In the genomic region with DNA sequence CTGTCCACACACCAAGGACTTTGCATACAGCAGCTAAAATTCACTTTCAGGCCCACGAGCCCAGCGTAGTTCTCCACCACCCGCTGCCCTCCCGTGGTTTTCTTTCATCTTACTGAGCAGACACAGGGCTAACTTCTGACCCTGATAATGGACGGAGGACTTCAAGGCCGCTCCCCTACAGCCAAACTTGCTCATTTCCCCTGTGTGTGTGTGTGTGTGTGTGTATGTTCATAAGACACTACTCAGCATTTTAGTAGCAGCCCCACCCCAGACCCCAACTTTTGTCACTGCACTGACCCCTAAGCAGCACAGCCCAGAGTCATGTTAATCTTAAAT, we compare ENCODE assay signal across 9 mouse cellular contexts. TPM values are rescaled to one million over a fixed set of nuclear protein-coding genes. Genes with fewer than 3 reads are reported as not detected.
A peak's percentile ranks its signal among the peaks of the same experiment; 100 is the strongest.
DNase-seq lines count a peak whose midpoint lies in the region; ATAC-seq lines count a peak whose summit lies in the region.
"Had no signal": no experiment of that assay in that cellular context is flagged by ENCODE, and none has a peak within 500 bp of the region (broad histone marks: within the 10 kb centered on the region; RNA-seq: fewer than 3 reads in every experiment).

A gene (minus strand): TSS at position 171 of the 336 bp plus-strand sequence.

- peak within 1 kb of the TSS; percentile 79 for H3K4me2 ChIP-seq in midbrain, embryonic 16.5 days (ENCODE audit: low read length)

- WGBS in midbrain, embryonic 16.5 days = 3% methylated on average over 6 of the region's 6 CpGs

- peak within 1 kb of the TSS; percentile 86 for H3K27ac ChIP-seq in midbrain, embryonic 16.5 days (ENCODE audit: low read length)

- H3K36me3 ChIP-seq in midbrain, embryonic 16.5 days (ENCODE audit: control insufficient read depth, insufficient read depth, low read length) = no peaks in the 10 kb centered on the region

- no peaks in the 10 kb centered on the region for H3K9me3 ChIP-seq in midbrain, embryonic 16.5 days (replicated peaks; ENCODE audit: control insufficient read depth, low read length, poor library complexity, severe bottlenecking)

- H3K4me3 ChIP-seq in midbrain, embryonic 16.5 days (ENCODE audit: low read depth, low read length) = peak within 1 kb of the TSS; percentile 92

- no peaks in the 10 kb centered on the region for H3K27me3 ChIP-seq in midbrain, embryonic 16.5 days (ENCODE audit: control insufficient read depth, insufficient read depth, low read depth, low read length)

- no peak for DNase-seq in frontal cortex, postnatal 25 days (ENCODE audit: low spot score in 2 of 2)
- peak; percentile 53 for DNase-seq in retina, embryonic 14.5 days (ENCODE audit: low spot score)
- no peak for DNase-seq in retina, postnatal 1 day
- DNase-seq in layer of hippocampus, postnatal 36 days = no peak
- no peak for DNase-seq in urinary bladder, postnatal 25 days (ENCODE audit: low spot score)
- no peak for DNase-seq in right cerebral cortex, adult 18-20 months

- peak within 1 kb of the TSS; percentile 91 for H3K9ac ChIP-seq in midbrain, embryonic 16.5 days (ENCODE audit: low read depth, low read length)

- 0 out of 2 replicates have a peak, but pooled peaks have one; percentile 8 for ATAC-seq in frontal cortex, adult (ENCODE audit: low TSS enrichment)
- peak; percentile 26 for ATAC-seq in midbrain, embryonic 16.5 days

- peaks cover 3% of the 10 kb centered on the region; the same call in 1 of the 2 replicates for H3K4me1 ChIP-seq in midbrain, embryonic 16.5 days (ENCODE audit: control insufficient read depth, insufficient read depth, low read length)

RNA-seq across cellular contexts. Expression of the gene that starts here (rescaled TPM):
- total RNA-seq in layer of hippocampus, postnatal 36 days (2021) = 10 to 100 TPM; 77.4 to 83.2 TPM
- 51.9 and 60.2 TPM in 2 replicates for polyA plus RNA-seq in midbrain, embryonic 16.5 days (2015; fragmentation: Nextera tagmentation; extraction: Ambion mirVana)
- polyA plus RNA-seq: C2C12 had no signal
